Mouse (Mus musculus) liver, embryonic 16.5 days (tissue): ENCODE data around the gene Xirp1. TPM values are rescaled to one million over a fixed set of nuclear protein-coding genes. Genes with fewer than 3 reads are reported as not detected.

Source experiments
- ATAC-seq: fragments of 200-750 bp; cut with Nextera tagmentation; 2 replicates; pipeline ENCODE4 v1.8.0; 2017; ENCODE audit warnings: low read depth, mild to moderate bottlenecking, moderate number of reproducible peaks, moderate library complexity
- H3K27ac ChIP-seq: fragments of 300-500 bp; sonication (generic); 2 replicates; pipeline ENCODE4 v1.5.1; 2014; ENCODE audit warnings: mild to moderate bottlenecking, low read length
- H3K27me3 ChIP-seq: fragments of 300-500 bp; sonication (generic); 2 replicates; pipeline ENCODE4 v1.6.1; 2014; ENCODE audit warnings: low read depth, low read length, mixed read lengths; ENCODE audit not compliant: control insufficient read depth, insufficient read depth
- H3K36me3 ChIP-seq: fragments of 300-500 bp; sonication (generic); 2 replicates; pipeline ENCODE4 v1.6.1; 2014; ENCODE audit warnings: mild to moderate bottlenecking; ENCODE audit not compliant: control insufficient read depth, insufficient read depth
- H3K4me1 ChIP-seq: fragments of 300-500 bp; sonication (generic); 2 replicates; pipeline ENCODE4 v1.6.1; 2014; ENCODE audit warnings: low read depth, low read length, mixed read lengths; ENCODE audit not compliant: control insufficient read depth
- H3K4me2 ChIP-seq: fragments of 300-500 bp; sonication (generic); 2 replicates; pipeline ENCODE4 v1.6.1; 2014; ENCODE audit warnings: low read depth, low read length, mixed read lengths
- H3K4me3 ChIP-seq: fragments of 300-500 bp; sonication (generic); 2 replicates; pipeline ENCODE4 v1.5.1; 2014; ENCODE audit warnings: low read depth, mild to moderate bottlenecking, low read length
- H3K9ac ChIP-seq: fragments of 300-500 bp; sonication (generic); 2 replicates; pipeline ENCODE4 v1.6.1; 2014; ENCODE audit warnings: low read depth, low read length
- H3K9me3 ChIP-seq: fragments of 300-500 bp; sonication (generic); replicated peaks from 2 replicates; pipeline ENCODE4 v1.6.1; 2016; ENCODE audit warnings: low read length; ENCODE audit not compliant: control insufficient read depth
- WGBS: fragments of 180-500 bp; shearing (Covaris S2); extraction: QIAGEN DNeasy Blood & Tissue Kit; methylation state at CpG from one replicate; pipeline ENCODE4 v1.1.7; 2014; ENCODE audit not compliant: insufficient replicate concordance; 5-methylcytosine and 5-hydroxymethylcytosine counted together
- polyA plus RNA-seq: library from polyadenylated mRNA; unstranded; fragments of >200 nt; fragmentation: Nextera tagmentation; extraction: Ambion mirVana; gene quantifications from 2 replicates; pipeline ENCODE4 v1.2.1, GENCODE M21; 2015

Gene Xirp1
- polyA plus RNA-seq, 1 experiment from 2014 or later = 0.26 TPM

GRCm38 (mm10) chr9:119979749-119980148 lies 43.6 kb downstream of the Xirp1 start:
- H3K36me3 ChIP-seq = no peaks in the 10 kb centered on the region
- H3K4me3 ChIP-seq = no peak overlapping the region
- no peak for ATAC-seq
- H3K27ac ChIP-seq = peak overlapping the region; percentile 33
- no peak overlapping the region for H3K4me2 ChIP-seq
- WGBS = 17% methylated on average over 2 of the region's 2 CpGs
- H3K9me3 ChIP-seq = no peaks in the 10 kb centered on the region
- peaks cover 60% of the 10 kb centered on the region for H3K4me1 ChIP-seq
- H3K27me3 ChIP-seq = peaks cover 15% of the 10 kb centered on the region
- no peak overlapping the region for H3K9ac ChIP-seq

- ATAC-seq = no peak
- Histone ChIP-seq H3K4me3 (no peak overlapping the region), H3K4me2 (no peak overlapping the region), H3K36me3 (peaks cover 3% of the 10 kb centered on the region; the same call in 1 of the 2 replicates), H3K4me1 (peaks cover 58% of the 10 kb centered on the region), H3K9me3 (no peaks in the 10 kb centered on the region), H3K9ac (no peak overlapping the region; the same call in 1 of the 2 replicates), H3K27ac (peak overlapping the region; percentile 19; the same call in 1 of the 2 replicates), H3K27me3 (peaks cover 12% of the 10 kb centered on the region)
- WGBS = 51% methylated on average over 6 of the region's 6 CpGs
Measured at GRCm38 (mm10) chr9:119978811-119979441, 44.5 kb downstream of the Xirp1 start.

- H3K9ac ChIP-seq = no peak overlapping the region
- H3K27me3 ChIP-seq = peaks cover 5% of the 10 kb centered on the region
- H3K4me1 ChIP-seq = peaks cover 51% of the 10 kb centered on the region
- ATAC-seq = no peak
- peak overlapping the region; percentile 55 for H3K27ac ChIP-seq
- peaks cover 7% of the 10 kb centered on the region for H3K36me3 ChIP-seq
- peak overlapping the region; percentile 25 for H3K4me2 ChIP-seq
- peak overlapping the region; percentile 22 for H3K4me3 ChIP-seq
- WGBS = 23% methylated on average over 9 of the region's 9 CpGs
- H3K9me3 ChIP-seq = no peaks in the 10 kb centered on the region
Measured at GRCm38 (mm10) chr9:119978151-119978810, 45.1 kb downstream of the Xirp1 start.

- ATAC-seq = no peak
- 22% methylated on average over 4 of the region's 5 CpGs for WGBS
- Histone ChIP-seq H3K27ac (peak overlapping the region; percentile 55), H3K9ac (peak overlapping the region; percentile 18; the same call in 1 of the 2 replicates), H3K4me3 (peak overlapping the region; percentile 22), H3K36me3 (peaks cover 12% of the 10 kb centered on the region), H3K9me3 (no peaks in the 10 kb centered on the region), H3K4me2 (peak overlapping the region; percentile 25), H3K27me3 (no peaks in the 10 kb centered on the region; the same call in 1 of the 2 replicates), H3K4me1 (peaks cover 47% of the 10 kb centered on the region)
Measured at GRCm38 (mm10) chr9:119977557-119978060, 45.8 kb downstream of the Xirp1 start.

GRCm38 (mm10) chr9:119976704-119977556 lies 46.5 kb downstream of the Xirp1 start:
- Histone ChIP-seq H3K4me2 (peak overlapping the region; percentile 1; the same call in 1 of the 2 replicates), H3K4me3 (peak overlapping the region; percentile 22), H3K9ac (no peak overlapping the region; the same call in 1 of the 2 replicates), H3K9me3 (no peaks in the 10 kb centered on the region), H3K27me3 (no peaks in the 10 kb centered on the region), H3K27ac (peak overlapping the region; percentile 19; the same call in 1 of the 2 replicates), H3K36me3 (peaks cover 15% of the 10 kb centered on the region), H3K4me1 (peaks cover 41% of the 10 kb centered on the region)
- ATAC-seq = no peak
- 10% methylated on average over 17 of the region's 17 CpGs for WGBS

- Histone ChIP-seq H3K36me3 (peaks cover 15% of the 10 kb centered on the region), H3K27me3 (no peaks in the 10 kb centered on the region), H3K4me2 (no peak overlapping the region), H3K4me1 (peaks cover 26% of the 10 kb centered on the region), H3K9ac (no peak overlapping the region), H3K27ac (no peak overlapping the region), H3K4me3 (no peak overlapping the region), H3K9me3 (no peaks in the 10 kb centered on the region)
- ATAC-seq = no peak
- WGBS = 81% methylated on average over 4 of the region's 4 CpGs
Measured at GRCm38 (mm10) chr9:119975286-119975685, 48.1 kb downstream of the Xirp1 start.

GRCm38 (mm10) chr9:119974609-119975008 lies 48.8 kb downstream of the Xirp1 start:
- Histone ChIP-seq H3K36me3 (peaks cover 15% of the 10 kb centered on the region), H3K4me1 (peaks cover 20% of the 10 kb centered on the region), H3K9me3 (no peaks in the 10 kb centered on the region), H3K27me3 (no peaks in the 10 kb centered on the region), H3K4me2 (no peak overlapping the region), H3K9ac (no peak overlapping the region), H3K4me3 (no peak overlapping the region), H3K27ac (no peak overlapping the region)
- 70% methylated on average over 5 of the region's 5 CpGs for WGBS
- no peak for ATAC-seq

GRCm38 (mm10) chr9:119973869-119974520 lies 49.4 kb downstream of the Xirp1 start:
- peaks cover 17% of the 10 kb centered on the region for H3K4me1 ChIP-seq
- H3K9ac ChIP-seq = no peak overlapping the region
- no peak for ATAC-seq
- no peaks in the 10 kb centered on the region for H3K9me3 ChIP-seq
- no peak overlapping the region for H3K4me3 ChIP-seq
- WGBS = 84% methylated on average over 27 of the region's 27 CpGs
- no peaks in the 10 kb centered on the region for H3K27me3 ChIP-seq
- peaks cover 15% of the 10 kb centered on the region for H3K36me3 ChIP-seq
- H3K27ac ChIP-seq = no peak overlapping the region
- no peak overlapping the region for H3K4me2 ChIP-seq
